Mouse (Mus musculus): ENCODE results near the gene Hmgb1. TPM values are rescaled to one million over a fixed set of nuclear protein-coding genes. Genes with fewer than 3 reads are reported as not detected.

The Hmgb1 gene
- total and polyA plus RNA-seq, 3 experiments, result 227 to 899 (median 288) TPM

- no peak for TF ChIP-seq MAZ (IDR thresholded peaks at IDR 0.05; ENCODE audit: low read depth, low read length)
Measured at GRCm38 (mm10) chr5:149031199-149031750, 153.0 kb downstream of the Hmgb1 start (continued).

- Histone ChIP-seq H3K4me1 (ENCODE audit: control insufficient read depth in 1 of 2, insufficient read depth in 2 of 2) (peaks cover 8 to 18% of the 10 kb centered on the region in 2 experiments; a peak in 3 of 4 replicates), H3K36me3 (replicated peaks in 1 of 2; ENCODE audit: control insufficient read depth in 1 of 2, insufficient read depth in 1 of 2, low read length in 1 of 2) (no peaks in the 10 kb centered on the region), H3K4me3 (replicated peaks in 1 of 3; ENCODE audit: low read depth in 2 of 3, low read length in 2 of 3, poor library complexity in 1 of 3) (no peak overlapping the region), H3K79me2 (replicated peaks; ENCODE audit: control insufficient read depth, extremely low read depth, insufficient read depth, poor library complexity, severe bottlenecking) (no peaks in the 10 kb centered on the region), H3K27me3 (replicated peaks) (no peaks in the 10 kb centered on the region), H3K9me3 (replicated peaks; ENCODE audit: low read length) (peaks cover 6% of the 10 kb centered on the region), H3K9ac (ENCODE audit: insufficient read depth, low read depth) (no peak overlapping the region), H3K4me2 (ENCODE audit: insufficient read depth, low read depth, poor library complexity, severe bottlenecking) (no peak overlapping the region), H3K27ac (ENCODE audit: insufficient read depth, low read depth) (no peak overlapping the region)
- in situ Hi-C loops (cut with MboI; ENCODE audit: low pct_ligation_motif_present, low pct_unique_long_range_greater_than_20kb, low sequenced_read_pairs), result no loop called here
- no peak for DNase-seq (ENCODE audit: extremely low read depth)
- TF ChIP-seq E2F4 (IDR thresholded peaks at IDR 0.05; ENCODE audit: insufficient replicate concordance, low read depth, low read length) (no peak), JUN (IDR thresholded peaks at IDR 0.05; ENCODE audit: insufficient read depth, low read depth, low read length) (no peak), MAZ (IDR thresholded peaks at IDR 0.05; ENCODE audit: low read depth, low read length) (no peak), BHLHE40 (IDR thresholded peaks at IDR 0.05; ENCODE audit: low read depth, low read length) (no peak), ZNF384 (IDR thresholded peaks at IDR 0.05; ENCODE audit: low read depth, low read length) (no peak), EP300 (IDR thresholded peaks at IDR 0.05; ENCODE audit: low read length) (no peak), ELF1 (IDR thresholded peaks at IDR 0.05; ENCODE audit: low read depth, low read length) (no peak), JUND (conservative IDR thresholded peaks at IDR 0.05; ENCODE audit: low read depth, low read length) (no peak), CHD1 (IDR thresholded peaks at IDR 0.05; ENCODE audit: low read depth, low read length) (no peak), ZMIZ1 (IDR thresholded peaks at IDR 0.05; ENCODE audit: low read depth, low read length) (no peak), TBP (conservative IDR thresholded peaks at IDR 0.05; ENCODE audit: low read depth, low read length) (no peak), CHD2 (IDR thresholded peaks at IDR 0.05; ENCODE audit: low read length) (no peak)
- dilution Hi-C loops (cut with MboI; ENCODE audit: extremely low pct_ligation_motif_present, extremely low pct_unique_long_range_greater_than_20kb, low sequenced_read_pairs), result no loop called here
Measured at GRCm38 (mm10) chr5:149030103-149030502, 154.2 kb downstream of the Hmgb1 start.

GRCm38 (mm10) chr5:149028394-149028793 lies 155.9 kb downstream of the Hmgb1 start:
- Histone ChIP-seq H3K9ac (ENCODE audit: insufficient read depth, low read depth) (no peak overlapping the region), H3K27ac (ENCODE audit: insufficient read depth, low read depth) (no peak overlapping the region), H3K27me3 (replicated peaks) (no peaks in the 10 kb centered on the region), H3K9me3 (replicated peaks; ENCODE audit: low read length) (peaks cover 6% of the 10 kb centered on the region), H3K79me2 (replicated peaks; ENCODE audit: control insufficient read depth, extremely low read depth, insufficient read depth, poor library complexity, severe bottlenecking) (no peaks in the 10 kb centered on the region), H3K36me3 (replicated peaks in 1 of 2; ENCODE audit: control insufficient read depth in 1 of 2, insufficient read depth in 1 of 2, low read length in 1 of 2) (no peaks in the 10 kb centered on the region), H3K4me2 (ENCODE audit: insufficient read depth, low read depth, poor library complexity, severe bottlenecking) (no peak overlapping the region), H3K4me1 (ENCODE audit: control insufficient read depth in 1 of 2, insufficient read depth in 2 of 2) (peaks cover 8 to 18% of the 10 kb centered on the region in 2 experiments; a peak in 3 of 4 replicates), H3K4me3 (replicated peaks in 1 of 3; ENCODE audit: low read depth in 2 of 3, low read length in 2 of 3, poor library complexity in 1 of 3) (no peak overlapping the region)
- TF ChIP-seq POLR2A (IDR thresholded peaks at IDR 0.05; ENCODE audit: low read depth, low read length) (no peak), ZNF384 (IDR thresholded peaks at IDR 0.05; ENCODE audit: low read depth, low read length) (no peak), TBP (conservative IDR thresholded peaks at IDR 0.05; ENCODE audit: low read depth, low read length) (no peak), MAFK (IDR thresholded peaks at IDR 0.05; ENCODE audit: insufficient replicate concordance, low read length) (no peak), SMC3 (IDR thresholded peaks at IDR 0.05; ENCODE audit: low read depth, low read length) (no peak), ELF1 (IDR thresholded peaks at IDR 0.05; ENCODE audit: low read depth, low read length) (no peak)
- no peak for DNase-seq (ENCODE audit: extremely low read depth)
- in situ Hi-C loops (cut with MboI; ENCODE audit: low pct_ligation_motif_present, low pct_unique_long_range_greater_than_20kb, low sequenced_read_pairs), result no loop called here
- dilution Hi-C loops (cut with MboI; ENCODE audit: extremely low pct_ligation_motif_present, extremely low pct_unique_long_range_greater_than_20kb, low sequenced_read_pairs), result no loop called here

Data from CH12.LX (cell line).